Mouse (Mus musculus) cortical plate, adult 2 months (tissue): Measurements from ENCODE around the gene Thrap3.

Experiments used
- CTCF ChIP-seq: fragments of 200-500 bp; IDR thresholded peaks from 2 replicates; pipeline ENCODE4 v1.5.1; 2011; ENCODE audit warnings: mild to moderate bottlenecking, control low read depth, low read length; ENCODE audit not compliant: insufficient read depth; ENCODE audit errors: extremely low read depth
- POLR2A ChIP-seq: fragments of 200-500 bp; IDR thresholded peaks from 2 replicates; pipeline ENCODE4 v1.6.1; 2011; ENCODE audit warnings: mild to moderate bottlenecking, low read length, control low read depth; ENCODE audit not compliant: insufficient read depth; ENCODE audit errors: extremely low read depth

GRCm38 (mm10) chr4:126151701-126152440, 50.7 kb downstream of the Thrap3 start:
- TF ChIP-seq CTCF (no peak), POLR2A (no peak)
